Mouse (Mus musculus): ENCODE measurements at regions not wholly inside any gene's neighbourhood (a gene's known extent, or its start where the extent isn't known, plus 50 kb on each side); places are given as distances from the start of the nearest gene placed in this dataset.

DNA sequence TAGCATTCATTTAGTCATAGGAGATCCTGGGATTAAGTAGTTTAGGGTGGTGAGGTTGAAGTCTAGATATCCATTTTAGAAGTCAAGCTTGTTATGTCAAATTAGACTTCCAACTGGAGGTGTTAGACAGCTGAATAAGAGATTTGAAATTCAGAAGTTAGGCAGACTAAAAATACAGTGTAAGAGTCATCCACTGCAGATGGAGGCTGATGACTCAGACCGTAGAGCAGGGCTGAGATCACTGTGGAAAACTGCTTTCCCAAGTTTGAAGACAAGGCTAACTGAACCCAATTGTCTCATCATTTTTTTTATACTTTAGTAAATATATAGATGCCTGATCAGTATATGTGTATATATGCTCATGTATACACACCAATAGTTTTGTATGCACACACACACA is 738.8 kb upstream of the Nrsn1 start:
- 94% methylated on average over 1 of the region's 1 CpGs for WGBS
- no peaks in the 10 kb centered on the region for H3K27me3 ChIP-seq (ENCODE audit: control insufficient read depth, insufficient read depth, low read length)
- H3K27ac ChIP-seq (ENCODE audit: control insufficient read depth, insufficient read depth, low read length), result no peak overlapping the region
- H3K36me3 ChIP-seq (ENCODE audit: control insufficient read depth, insufficient read depth, low read length), result no peaks in the 10 kb centered on the region
- TF ChIP-seq POLR2A (IDR thresholded peaks at IDR 0.05; ENCODE audit: control insufficient read depth, extremely low read depth, insufficient read depth, low read length, poor library complexity) (no peak), CTCF (IDR thresholded peaks at IDR 0.05; ENCODE audit: borderline replicate concordance, control insufficient read depth, extremely low read depth, insufficient read depth, low read length, poor library complexity) (no peak)
- H3K4me3 ChIP-seq (ENCODE audit: control insufficient read depth, insufficient read depth, low read length), result no peak overlapping the region
- no peak for DNase-seq
- no peaks in the 10 kb centered on the region for H3K4me1 ChIP-seq (replicated peaks; ENCODE audit: control insufficient read depth, insufficient read depth, low read length)

DNA sequence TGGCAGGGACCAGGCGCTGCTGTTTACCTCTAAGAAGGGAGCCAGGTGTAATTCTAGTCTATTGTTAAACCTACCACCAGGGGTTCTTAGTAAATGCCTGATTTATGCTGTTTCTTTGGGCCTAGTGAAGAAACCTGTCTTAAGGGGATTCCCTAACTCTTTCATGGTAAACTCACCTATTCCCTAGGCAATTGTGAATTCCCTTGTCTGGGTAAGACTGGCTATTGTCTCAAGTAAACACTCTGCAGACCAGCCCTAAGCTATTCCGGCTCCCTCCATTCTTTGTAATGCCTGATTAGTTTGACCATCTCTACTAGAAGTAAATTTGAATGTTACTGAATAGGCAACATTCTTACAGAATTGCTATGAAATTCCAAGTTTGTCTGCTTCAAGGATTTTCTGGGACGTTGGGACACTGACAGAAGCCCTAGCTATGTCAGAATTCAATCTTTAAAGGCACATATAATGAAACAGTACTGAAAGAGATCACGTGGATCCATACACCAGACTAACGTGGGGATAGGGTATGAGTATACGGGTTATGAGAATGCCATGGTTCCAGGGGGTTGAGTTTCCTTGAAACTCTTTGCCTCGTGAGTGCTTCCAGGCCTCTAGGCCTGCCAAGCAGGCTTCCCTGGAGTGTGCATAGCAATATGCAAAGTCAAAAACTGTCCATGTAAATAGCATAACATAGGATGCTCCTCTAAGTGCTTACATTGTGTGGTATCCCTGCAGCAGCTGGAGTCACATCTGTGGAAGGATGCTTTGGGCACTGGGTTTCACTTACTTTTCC is 734.7 kb upstream of the Nrsn1 start:
- TF ChIP-seq POLR2A (IDR thresholded peaks at IDR 0.05; ENCODE audit: control insufficient read depth, extremely low read depth, insufficient read depth, low read length, poor library complexity), result no peak
- no peak for TF ChIP-seq CTCF (IDR thresholded peaks at IDR 0.05; ENCODE audit: borderline replicate concordance, control insufficient read depth, extremely low read depth, insufficient read depth, low read length, poor library complexity)
- no peak for DNase-seq
- H3K36me3 ChIP-seq (ENCODE audit: control insufficient read depth, insufficient read depth, low read length), result no peaks in the 10 kb centered on the region
- H3K4me1 ChIP-seq (replicated peaks; ENCODE audit: control insufficient read depth, insufficient read depth, low read length), result no peaks in the 10 kb centered on the region
- no peak overlapping the region for H3K4me3 ChIP-seq (ENCODE audit: control insufficient read depth, insufficient read depth, low read length)
- H3K27ac ChIP-seq (ENCODE audit: control insufficient read depth, insufficient read depth, low read length), result no peak overlapping the region
- 89% methylated on average over 7 of the region's 7 CpGs for WGBS
- H3K27me3 ChIP-seq (ENCODE audit: control insufficient read depth, insufficient read depth, low read length), result no peaks in the 10 kb centered on the region

DNA sequence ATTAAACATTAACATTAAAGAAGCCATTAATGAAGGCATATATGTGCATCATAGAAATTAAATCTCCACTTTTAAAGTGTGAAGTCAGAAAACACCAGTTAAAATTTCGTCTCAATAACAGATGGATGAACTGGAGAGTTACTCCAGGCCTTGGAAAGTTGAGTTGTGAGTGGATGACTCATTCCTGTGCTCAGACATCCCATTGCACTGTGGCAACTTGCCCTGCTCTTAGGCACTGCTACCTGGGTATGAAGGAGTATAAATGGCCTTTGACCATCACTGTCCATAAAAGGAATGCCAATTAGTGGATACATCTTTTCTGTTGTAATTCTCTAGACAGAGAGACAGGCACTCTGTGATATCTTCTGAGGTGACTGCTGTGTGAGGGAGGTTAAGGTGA is 723.2 kb upstream of the Nrsn1 start:
- no peaks in the 10 kb centered on the region for H3K27me3 ChIP-seq (ENCODE audit: control insufficient read depth, insufficient read depth, low read length)
- no peak overlapping the region for H3K4me3 ChIP-seq (ENCODE audit: control insufficient read depth, insufficient read depth, low read length)
- H3K27ac ChIP-seq (ENCODE audit: control insufficient read depth, insufficient read depth, low read length), result no peak overlapping the region
- DNase-seq, result no peak
- no peaks in the 10 kb centered on the region for H3K36me3 ChIP-seq (ENCODE audit: control insufficient read depth, insufficient read depth, low read length)
- 44% methylated on average over 1 of the region's 1 CpGs for WGBS
- no peaks in the 10 kb centered on the region for H3K4me1 ChIP-seq (replicated peaks; ENCODE audit: control insufficient read depth, insufficient read depth, low read length)
- TF ChIP-seq POLR2A (IDR thresholded peaks at IDR 0.05; ENCODE audit: control insufficient read depth, extremely low read depth, insufficient read depth, low read length, poor library complexity), result no peak

DNA sequence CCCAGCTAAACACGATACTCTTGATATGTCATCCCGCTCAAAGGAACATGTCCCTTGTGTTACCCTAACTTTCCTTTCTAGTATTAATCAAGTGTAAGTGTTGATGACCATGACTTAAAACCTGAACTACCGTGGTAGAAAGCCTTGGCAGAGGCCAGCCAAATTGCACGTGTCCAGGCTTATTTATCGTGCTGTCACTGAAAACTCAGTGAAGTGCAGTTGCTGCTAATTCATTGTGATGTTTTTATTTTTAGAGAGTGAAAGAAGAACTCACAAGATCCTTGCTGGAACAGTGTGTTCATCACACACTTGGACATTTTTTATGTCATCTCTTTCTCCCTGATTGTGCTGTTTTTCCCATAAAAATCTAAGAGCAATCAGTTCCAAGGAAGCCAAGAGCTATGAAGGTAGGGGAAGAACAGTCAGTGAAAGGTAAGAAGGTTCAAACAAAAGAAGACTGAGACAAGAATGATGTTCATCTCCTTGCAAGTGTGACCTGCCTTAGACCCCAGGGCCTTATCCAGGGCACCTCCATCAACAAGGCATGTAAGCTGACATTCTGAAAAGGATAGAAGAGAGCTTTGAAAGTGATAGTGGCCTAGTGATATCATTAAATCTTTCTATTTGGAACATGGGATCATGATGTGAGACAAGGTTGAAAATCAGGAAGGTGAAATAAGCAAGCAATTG is 718.9 kb upstream of the Nrsn1 start:
- 93% methylated on average over 5 of the region's 5 CpGs for WGBS
- DNase-seq, result no peak
- Histone ChIP-seq H3K36me3 (ENCODE audit: control insufficient read depth, insufficient read depth, low read length) (no peaks in the 10 kb centered on the region), H3K27me3 (ENCODE audit: control insufficient read depth, insufficient read depth, low read length) (no peaks in the 10 kb centered on the region), H3K4me3 (ENCODE audit: control insufficient read depth, insufficient read depth, low read length) (no peak overlapping the region), H3K4me1 (replicated peaks; ENCODE audit: control insufficient read depth, insufficient read depth, low read length) (no peaks in the 10 kb centered on the region), H3K27ac (ENCODE audit: control insufficient read depth, insufficient read depth, low read length) (no peak overlapping the region)
- no peak for TF ChIP-seq POLR2A (IDR thresholded peaks at IDR 0.05; ENCODE audit: control insufficient read depth, extremely low read depth, insufficient read depth, low read length, poor library complexity)
- no peak for TF ChIP-seq CTCF (IDR thresholded peaks at IDR 0.05; ENCODE audit: borderline replicate concordance, control insufficient read depth, extremely low read depth, insufficient read depth, low read length, poor library complexity)

DNA sequence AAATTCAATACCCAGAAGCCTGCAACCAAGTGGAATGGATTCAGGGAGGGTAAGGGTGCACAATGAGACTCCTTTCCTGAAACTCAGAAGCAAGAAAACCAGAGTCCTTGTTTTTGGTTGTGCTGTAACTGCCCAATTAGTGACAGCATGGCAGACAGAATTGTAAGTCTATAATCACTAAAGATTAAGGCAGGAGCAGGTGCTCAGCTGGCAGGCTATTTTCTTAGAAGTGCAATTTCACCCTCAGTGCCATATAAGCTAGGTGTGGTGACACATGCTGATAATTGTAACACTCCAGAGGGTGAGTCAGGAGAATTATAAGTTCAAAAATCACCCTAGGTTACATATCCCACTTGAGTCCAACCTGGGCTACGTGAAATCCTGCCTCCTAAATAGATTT is 714.2 kb upstream of the Nrsn1 start:
- H3K36me3 ChIP-seq (ENCODE audit: control insufficient read depth, insufficient read depth, low read length), result no peaks in the 10 kb centered on the region
- no peaks in the 10 kb centered on the region for H3K4me1 ChIP-seq (replicated peaks; ENCODE audit: control insufficient read depth, insufficient read depth, low read length)
- no peak for DNase-seq
- 86% methylated on average over 1 of the region's 1 CpGs for WGBS
- TF ChIP-seq CTCF (IDR thresholded peaks at IDR 0.05; ENCODE audit: borderline replicate concordance, control insufficient read depth, extremely low read depth, insufficient read depth, low read length, poor library complexity) (no peak), POLR2A (IDR thresholded peaks at IDR 0.05; ENCODE audit: control insufficient read depth, extremely low read depth, insufficient read depth, low read length, poor library complexity) (no peak)
- H3K27me3 ChIP-seq (ENCODE audit: control insufficient read depth, insufficient read depth, low read length), result no peaks in the 10 kb centered on the region
- H3K4me3 ChIP-seq (ENCODE audit: control insufficient read depth, insufficient read depth, low read length), result no peak overlapping the region
- no peak overlapping the region for H3K27ac ChIP-seq (ENCODE audit: control insufficient read depth, insufficient read depth, low read length)

DNA sequence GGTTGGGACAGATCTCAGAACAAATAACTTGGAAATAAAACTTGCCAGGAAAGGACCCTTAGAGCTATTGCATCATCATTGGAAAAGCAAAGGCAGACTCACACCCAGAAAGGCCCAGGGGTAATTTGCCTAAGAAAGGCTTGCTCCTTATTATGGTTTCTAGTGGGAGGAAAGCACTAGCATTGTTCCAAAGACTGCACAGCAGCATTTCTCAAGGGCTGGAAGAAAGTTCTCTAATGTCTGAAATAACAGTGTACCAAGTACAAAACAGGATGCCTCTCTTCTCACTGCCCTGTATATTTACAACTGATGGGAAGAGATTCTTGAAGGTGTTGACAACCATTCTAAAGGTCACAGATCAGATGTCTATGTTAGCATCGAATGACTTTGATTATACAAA is 713.4 kb upstream of the Nrsn1 start:
- no peak for TF ChIP-seq CTCF (IDR thresholded peaks at IDR 0.05; ENCODE audit: borderline replicate concordance, control insufficient read depth, extremely low read depth, insufficient read depth, low read length, poor library complexity)
- TF ChIP-seq POLR2A (IDR thresholded peaks at IDR 0.05; ENCODE audit: control insufficient read depth, extremely low read depth, insufficient read depth, low read length, poor library complexity), result no peak
- Histone ChIP-seq H3K27ac (ENCODE audit: control insufficient read depth, insufficient read depth, low read length) (no peak overlapping the region), H3K4me3 (ENCODE audit: control insufficient read depth, insufficient read depth, low read length) (no peak overlapping the region), H3K36me3 (ENCODE audit: control insufficient read depth, insufficient read depth, low read length) (no peaks in the 10 kb centered on the region), H3K4me1 (replicated peaks; ENCODE audit: control insufficient read depth, insufficient read depth, low read length) (no peaks in the 10 kb centered on the region), H3K27me3 (ENCODE audit: control insufficient read depth, insufficient read depth, low read length) (no peaks in the 10 kb centered on the region)
- WGBS, result 86% methylated on average over 1 of the region's 1 CpGs
- DNase-seq, result no peak
